Mouse (Mus musculus) CD4-positive, CD25-positive, alpha-beta regulatory T cell, adult 2 months (primary cell): ENCODE measurements around the gene Scamp1.

Source experiments
- DNase-seq: peaks from one replicate; pipeline ENCODE4 v3.0.0-alpha.2; 2012; ENCODE audit warnings: low read depth, low spot score

Gene Scamp1

DNA sequence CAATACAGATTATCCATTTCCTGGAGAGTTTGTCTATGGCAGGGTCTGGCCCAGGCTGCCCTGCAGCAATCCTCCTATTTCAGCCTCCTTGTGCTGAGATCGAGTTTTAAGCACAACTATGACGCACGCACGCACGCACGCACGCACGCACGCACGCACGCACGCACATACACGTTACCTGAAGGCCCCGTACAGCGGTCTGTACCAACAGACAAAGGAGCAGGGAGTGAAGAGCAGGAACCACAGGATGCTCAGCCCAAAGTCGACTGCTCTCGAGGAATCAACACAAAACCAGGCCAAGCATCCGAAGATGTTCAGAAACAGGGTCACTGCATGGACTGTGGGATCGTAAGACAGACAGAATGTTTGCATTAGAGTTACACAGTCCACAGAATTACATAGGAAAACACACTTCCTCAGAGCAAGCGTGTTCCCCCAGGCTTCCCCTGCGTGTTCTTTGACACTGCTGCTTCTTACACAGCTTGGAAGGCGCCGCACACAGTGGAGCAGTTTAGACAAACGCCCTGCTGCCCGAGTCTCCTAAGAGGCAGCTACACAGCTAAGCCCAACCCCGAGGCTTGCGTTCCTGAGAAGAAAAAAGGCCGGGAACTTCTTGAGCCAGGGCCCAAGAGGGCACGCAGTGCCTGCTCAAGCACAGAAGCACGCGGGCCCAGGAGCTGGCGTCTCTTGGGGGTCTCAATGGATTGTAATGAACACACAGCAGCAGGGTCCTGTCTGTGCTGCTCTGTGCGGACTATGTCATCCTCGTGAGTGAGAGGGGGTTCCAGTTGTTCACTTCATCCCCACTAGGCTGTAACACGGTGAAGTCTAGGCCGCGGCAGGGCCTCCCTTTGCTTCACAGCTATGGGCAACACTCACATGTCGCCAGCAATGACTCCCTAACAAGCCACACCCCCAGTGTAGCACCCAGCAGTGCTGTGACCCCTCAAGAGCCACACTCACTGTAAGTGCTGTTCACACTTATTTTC, 60.6 kb downstream of the Scamp1 start:
- no peak for DNase-seq

DNA sequence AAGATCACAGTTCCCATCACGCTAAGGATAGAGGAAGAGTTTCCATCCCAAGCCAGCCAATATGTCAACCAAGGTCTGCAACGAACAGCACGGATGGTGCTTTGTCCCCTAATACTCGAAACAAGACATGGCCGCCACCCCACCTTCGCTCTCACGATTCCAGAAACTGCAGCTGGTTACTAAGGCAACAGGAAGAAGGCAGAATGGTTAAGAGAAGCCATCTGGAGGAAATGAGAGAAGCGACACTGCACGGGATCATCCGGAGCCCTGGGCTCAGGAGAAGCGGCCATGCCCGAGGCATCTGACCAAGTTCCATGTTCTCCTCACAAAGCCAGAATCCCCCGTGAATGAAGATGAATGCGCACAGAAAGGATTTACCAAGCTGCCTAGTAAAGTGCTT, 62.0 kb downstream of the Scamp1 start:
- DNase-seq = no peak

DNA sequence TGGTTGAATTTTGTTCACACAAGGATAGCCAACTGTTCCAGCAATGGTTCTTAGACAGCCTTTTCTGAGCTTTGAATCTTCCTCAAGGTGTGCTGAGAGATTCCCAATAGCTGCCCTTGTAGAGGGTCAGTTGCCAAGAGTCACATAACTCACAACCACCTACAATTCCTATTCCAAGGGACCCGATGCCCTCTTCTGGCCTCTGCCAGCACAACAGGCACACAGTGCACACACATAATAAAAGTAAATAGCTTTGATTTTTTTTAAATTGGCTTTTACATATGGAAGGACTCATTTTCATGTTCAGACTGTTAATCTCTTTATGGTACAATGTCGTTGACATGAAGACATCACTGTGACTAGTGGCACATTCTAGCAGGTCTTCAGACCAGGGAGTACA, 72.9 kb downstream of the Scamp1 start:
- no peak for DNase-seq

DNA sequence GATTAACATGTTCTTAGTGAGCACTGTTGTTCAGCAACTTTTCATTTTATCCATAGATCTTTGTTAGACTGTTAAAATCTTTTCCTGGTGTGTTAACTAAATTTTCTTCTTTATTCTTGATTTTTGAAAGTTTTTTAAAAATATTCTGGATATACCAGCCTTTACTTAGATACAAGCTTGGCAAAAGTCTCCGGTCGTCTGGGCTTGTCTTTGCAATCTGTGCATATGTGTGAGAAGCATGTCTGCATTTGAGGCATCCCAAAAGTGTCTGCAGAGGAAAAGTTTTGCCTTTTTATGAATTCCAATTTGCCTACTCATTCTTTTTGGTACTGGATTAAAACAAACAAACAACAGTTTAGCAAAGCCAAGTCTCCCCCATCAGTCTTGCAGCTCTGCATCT, 73.5 kb downstream of the Scamp1 start:
- DNase-seq = no peak

DNA sequence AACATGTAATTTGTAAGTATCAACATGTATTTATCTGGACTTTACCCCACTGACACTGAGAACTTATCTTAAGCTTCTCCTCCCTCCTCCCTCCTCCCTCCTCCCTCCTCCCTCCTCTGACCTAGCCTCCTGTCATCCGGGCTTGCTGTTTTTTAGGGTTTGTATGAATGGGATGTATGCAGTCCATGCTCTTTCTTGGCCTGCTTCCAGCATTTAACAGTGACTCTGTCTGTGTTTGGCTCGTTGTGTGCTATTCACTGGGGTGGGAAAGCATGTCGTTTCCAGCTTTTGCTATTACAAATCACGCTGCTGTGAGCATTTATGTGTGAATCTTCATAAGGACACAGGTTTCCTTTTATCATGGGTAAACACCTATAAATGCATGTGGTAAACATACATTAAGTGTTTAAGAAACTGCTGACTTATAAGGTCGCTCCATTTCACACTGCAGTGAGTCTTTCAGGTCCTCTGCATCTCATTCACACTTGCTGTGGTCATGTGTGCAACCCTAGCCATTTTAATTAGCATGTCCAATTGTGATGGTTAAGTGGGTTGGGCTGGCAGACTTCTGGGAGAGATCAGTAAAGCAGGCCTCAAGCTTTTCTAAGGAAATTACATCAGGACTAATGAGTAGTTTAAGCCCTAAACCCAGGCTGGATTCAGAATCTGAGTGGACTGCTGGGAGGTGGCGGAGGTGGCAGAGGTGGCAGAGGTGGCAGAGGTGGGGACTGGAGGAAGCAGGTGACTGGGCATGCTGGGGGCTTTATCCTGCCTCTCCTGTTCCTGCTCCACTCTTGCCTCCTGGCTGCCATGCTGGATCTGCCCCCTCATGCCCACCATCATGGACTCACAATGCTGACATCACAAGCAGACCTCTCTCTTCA, 74.2 kb downstream of the Scamp1 start:
- no peak for DNase-seq

DNA sequence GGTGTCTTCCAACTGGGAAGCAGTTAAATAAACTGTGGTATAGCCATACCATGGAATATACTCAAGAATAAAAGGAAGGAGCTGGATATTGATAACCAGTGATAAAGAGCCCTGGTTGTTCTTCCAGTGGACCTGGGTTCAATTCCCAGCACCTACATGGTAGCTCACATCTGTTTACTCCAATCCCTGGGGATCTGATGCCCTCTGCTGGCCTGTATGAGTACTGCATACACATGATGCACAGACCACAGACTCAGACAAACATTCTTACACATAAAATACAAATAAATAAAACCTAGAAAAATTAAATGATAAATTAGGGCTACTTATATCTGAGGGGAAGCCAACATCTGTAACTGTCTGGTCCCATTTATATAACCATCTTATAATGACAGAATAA, 76.8 kb downstream of the Scamp1 start:
- peak; percentile 19 for DNase-seq

DNA sequence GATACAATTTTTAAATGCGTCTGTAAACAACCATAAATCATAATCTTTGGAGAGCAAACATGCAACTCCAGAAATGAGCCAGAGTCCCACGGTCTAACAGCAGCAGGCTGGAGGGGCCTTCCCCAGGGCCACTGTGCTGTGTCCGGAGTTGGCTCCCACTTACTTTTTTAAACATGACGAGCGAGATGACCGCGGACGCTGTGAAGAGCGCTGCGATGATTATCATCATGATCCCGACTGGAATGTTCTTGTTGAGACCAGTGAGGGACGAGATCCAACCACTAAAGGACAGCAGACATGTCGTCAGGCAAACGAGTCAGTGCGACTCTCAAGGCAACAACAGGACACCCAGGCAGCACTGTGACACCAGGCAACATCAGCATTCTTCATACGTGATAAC, 77.7 kb downstream of the Scamp1 start:
- no peak for DNase-seq

DNA sequence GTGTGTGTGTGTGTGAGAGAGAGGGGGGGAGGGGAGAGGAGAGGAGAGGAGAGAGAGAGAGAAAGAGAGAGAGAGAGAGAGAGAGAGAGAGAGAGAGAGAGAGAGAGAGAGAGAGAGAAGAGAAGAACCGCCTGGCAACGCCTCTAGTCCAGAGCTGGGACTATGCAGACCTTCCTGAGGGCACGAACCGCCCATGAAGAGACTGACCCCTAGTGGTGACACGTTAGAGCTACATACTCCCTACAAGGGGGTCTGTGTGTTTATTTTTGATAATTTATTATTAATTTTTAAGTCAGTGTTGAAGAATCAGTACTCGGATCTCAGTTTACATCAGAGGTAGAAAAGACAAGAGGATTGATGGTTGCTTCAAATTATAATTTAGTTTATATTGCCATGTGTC, 80.4 kb downstream of the Scamp1 start:
- peak; percentile 62 for DNase-seq

DNA sequence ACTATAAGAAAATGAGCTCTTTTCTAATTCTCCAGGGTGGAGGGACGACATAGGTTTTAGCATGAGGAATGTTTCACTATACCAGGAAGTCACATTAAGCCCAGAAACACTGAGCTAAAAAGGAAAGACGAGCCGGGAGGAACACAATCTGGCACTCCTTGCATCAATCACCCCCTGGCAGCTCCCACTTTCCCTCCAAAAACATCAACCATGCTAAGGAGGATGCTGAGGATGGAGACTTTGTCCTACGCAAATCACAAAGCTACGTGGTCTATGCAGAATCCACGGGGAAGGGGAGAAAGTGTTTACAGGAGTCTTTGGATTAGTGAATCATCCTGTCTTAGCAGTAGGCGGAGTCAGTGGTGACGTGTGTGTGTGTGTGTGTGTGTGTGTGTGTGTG, 85.8 kb downstream of the Scamp1 start:
- no peak for DNase-seq

DNA sequence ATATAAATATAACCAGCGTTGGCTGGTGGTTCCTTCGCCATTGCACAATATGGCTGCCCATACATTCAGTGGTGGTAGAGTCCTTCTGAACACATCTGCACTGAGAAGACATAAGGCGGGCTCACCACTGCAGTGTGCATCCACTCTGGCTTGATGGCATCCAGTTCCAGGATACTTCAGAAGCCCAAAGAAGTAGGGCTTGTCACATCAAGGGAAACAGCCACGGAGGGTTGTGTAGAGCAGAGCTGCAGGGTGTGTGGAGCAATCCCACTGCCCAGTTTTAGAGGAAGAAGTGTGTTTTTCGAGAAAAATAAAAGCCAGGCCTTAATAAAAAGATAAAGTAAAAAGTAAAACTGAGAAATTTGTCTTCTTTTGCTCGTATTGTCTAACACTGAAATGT, 87.0 kb downstream of the Scamp1 start:
- no peak for DNase-seq

DNA sequence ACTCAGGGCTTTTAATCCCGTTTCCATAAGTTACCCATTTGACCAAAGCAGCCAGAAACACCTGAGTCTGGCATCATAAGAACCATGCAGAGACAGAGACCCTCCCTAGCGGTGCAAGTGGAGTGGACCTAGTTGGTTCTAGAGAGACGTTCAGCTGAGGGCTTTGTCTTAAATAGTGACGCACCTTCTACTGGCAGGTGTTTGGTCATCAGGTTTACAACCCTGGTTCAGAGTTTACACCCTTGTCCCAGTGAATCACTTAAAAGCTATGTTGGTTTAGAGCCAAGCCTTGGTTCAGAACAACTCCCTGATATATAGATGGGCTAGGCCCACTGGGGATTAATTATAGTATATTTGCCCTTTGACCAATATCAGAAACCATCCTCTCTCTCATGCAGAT, 92.4 kb downstream of the Scamp1 start:
- no peak for DNase-seq

DNA sequence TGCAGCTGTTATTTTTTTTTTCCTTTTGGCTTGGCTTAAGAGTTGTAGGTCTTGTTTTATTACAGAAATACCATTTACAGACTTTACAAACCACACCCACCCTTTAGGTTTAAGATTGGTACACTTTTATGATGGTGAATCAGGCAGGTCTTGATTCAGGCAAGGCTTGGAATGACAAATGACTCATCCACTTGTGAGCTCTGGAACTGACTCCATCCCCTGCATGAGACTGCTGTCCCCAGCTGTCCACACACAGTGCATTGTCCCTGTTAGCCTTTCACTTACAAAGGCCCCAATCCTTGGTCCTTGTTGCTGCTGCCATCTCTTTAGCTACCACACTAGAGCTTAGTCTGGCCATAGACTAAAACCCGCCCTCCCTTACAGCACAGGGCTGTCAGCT, 95.3 kb downstream of the Scamp1 start:
- no peak for DNase-seq

DNA sequence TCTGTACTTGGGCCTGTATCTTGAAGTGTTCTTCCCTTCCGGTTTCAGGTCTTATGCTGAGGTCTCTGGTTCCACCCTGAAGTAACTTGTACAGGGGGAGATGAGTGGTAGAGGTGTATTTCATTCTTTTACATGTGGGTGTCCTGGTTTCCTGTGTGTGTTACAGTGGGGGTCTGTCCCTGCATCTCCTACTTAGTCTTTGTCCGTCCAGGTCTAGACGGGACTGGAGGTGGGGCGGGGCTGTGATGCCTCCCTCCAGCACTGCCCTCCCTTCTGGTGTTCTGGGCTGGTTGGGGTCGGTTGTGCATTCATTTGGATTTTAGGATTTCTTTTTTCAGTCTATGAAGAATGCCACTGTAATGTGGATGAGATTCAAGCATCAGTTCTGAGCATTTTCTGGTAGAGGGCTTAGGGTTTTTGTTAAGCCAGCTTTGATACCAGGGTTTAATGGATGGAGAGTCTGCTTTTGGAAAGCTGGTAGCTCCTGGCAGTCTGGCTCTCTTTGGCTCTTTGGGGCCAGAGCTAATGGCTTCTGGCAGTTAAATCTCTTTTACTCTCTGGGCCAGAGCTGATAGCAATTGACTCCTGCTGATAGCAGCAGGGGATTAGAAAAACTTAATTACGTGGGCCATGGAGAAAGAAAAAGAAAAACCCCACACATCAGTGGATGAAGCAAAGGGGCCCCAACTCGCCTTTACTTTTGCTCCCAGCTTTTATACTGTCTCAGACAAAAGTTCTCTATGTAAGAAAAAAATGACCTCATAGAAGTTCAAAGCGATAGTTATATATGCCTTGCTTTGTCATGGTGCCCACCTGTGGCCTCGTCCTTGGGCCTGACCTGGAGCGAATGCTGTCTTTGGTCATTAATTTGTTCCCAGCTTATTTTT, 97.2 kb downstream of the Scamp1 start:
- no peak for DNase-seq

DNA sequence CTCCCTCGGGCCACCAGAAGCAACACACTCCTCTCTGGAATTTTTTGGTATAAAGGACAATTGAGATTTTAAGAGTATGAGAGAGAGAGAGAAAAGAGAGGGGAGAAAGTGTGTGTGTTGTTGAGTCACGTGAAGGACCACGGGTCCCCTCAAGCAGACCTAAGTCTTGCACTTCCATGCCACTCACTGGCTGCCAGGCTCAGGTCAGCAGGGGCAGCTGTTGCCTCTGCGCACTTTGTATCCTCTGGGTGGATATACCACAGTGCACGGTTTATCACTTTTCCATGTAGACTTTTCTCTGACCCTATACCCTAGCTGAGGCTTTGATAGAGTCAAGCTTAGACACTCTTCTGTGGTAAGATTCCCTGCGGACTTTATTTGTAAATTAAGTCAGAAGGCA, 100.0 kb downstream of the Scamp1 start:
- DNase-seq = no peak

DNA sequence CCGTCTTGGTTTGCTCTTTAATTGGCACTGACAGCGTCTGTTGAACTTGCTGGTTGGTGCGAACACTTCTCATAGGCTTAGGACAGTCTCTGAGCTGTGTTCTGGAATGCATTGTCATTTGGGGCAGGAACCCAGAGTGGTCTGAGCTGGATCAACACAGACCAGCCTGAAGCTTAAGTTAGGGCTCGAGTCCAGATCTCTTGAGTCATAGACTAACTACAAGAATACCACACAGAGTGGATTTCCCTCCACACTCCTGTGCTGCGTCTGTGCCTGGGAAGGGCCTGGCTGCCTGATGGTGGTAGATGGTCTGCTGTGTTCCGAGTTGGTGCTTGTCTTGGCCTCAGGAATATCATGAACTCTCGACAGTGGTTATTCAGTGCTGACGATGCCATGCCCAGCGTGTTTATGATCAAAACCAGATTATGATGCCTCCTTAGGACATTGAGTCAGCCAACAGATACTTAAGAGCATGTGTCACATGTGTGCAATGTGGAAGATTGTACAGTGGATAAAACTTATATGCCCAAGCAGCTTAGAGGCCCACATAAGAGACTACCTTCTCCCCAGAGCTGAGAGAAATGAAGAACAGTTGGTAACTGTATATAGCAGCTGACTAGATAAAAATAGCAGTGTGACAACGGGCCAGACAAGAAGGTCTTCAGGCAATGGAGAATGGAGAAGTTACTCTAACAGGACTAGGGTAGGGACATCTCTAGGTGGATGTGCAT, 100.8 kb downstream of the Scamp1 start:
- DNase-seq = no peak

DNA sequence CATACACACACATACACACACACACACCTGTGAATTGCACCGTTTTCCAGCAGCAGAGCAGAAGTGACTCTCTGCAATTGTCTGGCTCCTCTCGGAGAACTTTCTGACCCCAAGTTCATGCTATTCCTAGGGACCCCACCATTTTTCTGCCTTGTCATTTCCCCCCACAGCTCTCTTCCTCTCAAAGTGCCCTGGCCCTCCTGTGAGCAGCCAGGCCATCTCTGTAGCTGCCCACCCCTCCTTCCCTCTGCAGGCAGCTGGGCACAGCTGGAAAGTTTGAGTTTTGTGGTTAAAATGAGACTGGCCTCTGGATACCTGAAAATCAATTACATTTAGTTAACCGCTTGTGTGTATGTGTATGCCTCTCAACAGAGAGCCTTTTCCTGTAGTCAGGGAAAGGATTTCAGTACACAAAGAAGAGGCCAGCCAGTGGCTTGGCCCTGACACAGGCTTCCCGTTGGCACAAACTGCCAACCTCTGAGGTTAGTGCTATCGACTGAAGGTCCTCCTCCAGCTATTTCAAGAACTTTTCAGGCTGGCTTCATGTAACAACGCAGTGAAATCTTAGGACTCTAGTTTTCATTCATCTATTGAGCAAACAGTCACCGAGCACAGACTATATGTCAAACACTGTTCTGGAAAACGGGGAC, 102.2 kb downstream of the Scamp1 start:
- no peak for DNase-seq

DNA sequence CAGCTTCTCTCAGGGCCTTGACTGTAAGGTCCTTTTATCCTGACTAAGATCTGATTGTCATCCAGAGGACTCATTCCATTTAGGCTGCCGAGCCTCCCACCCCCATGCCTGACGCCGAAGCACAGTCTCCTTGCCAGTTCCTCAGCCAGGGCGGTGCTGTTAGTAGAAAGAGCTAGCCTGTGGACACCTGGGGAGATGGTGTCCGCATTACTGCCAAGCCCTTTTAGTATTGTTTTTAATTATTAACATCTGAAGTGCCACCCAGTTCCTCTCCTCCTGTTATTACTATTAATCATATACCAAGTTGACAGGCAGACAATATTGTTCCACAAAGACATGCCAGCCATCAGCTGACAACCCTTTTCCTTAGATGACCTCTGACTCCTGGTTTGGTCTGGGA, 103.6 kb downstream of the Scamp1 start:
- no peak for DNase-seq

DNA sequence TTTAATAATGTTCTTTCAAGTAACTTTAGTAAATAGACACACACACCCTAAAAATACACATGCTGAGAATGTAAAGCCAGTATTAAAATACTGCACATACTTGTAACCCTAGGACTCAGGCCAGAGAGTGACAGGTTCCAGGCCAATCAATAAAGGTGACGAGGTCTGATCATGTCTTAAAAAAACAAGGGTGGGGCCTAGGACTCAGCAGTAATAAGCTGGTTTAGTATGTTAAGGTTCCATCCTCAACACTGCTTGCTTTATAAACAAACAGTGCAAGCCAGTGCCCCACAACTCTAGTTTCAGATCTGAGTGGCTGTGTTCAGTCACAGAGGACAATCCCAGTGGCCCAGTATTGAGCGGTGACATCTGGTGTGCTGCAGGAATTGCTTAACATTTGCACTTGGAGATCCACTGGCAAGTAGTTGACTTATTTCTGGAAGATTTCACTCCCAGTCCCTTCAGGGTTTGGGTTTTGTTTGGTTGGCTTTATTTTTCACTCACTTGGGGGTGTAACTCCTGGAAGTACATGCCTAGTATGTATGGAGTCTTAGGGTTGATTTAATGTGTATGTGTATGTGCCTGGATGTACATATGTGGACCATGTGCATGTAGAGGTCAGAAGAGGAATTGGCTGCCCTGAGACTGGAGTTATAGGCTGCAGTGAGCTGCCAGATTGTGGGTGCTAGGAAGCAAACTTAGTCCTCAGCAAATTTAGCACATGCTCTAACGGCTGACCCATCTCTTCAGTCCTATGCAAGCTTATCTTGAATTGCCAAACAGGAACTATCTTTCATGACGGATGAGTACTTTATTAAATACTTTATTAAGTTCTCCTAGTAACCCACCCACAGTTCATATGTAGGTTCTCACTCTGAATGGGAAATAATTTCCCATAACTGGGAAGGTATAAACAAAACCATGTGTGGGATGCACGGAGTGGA, 104.9 kb downstream of the Scamp1 start:
- DNase-seq = no peak

DNA sequence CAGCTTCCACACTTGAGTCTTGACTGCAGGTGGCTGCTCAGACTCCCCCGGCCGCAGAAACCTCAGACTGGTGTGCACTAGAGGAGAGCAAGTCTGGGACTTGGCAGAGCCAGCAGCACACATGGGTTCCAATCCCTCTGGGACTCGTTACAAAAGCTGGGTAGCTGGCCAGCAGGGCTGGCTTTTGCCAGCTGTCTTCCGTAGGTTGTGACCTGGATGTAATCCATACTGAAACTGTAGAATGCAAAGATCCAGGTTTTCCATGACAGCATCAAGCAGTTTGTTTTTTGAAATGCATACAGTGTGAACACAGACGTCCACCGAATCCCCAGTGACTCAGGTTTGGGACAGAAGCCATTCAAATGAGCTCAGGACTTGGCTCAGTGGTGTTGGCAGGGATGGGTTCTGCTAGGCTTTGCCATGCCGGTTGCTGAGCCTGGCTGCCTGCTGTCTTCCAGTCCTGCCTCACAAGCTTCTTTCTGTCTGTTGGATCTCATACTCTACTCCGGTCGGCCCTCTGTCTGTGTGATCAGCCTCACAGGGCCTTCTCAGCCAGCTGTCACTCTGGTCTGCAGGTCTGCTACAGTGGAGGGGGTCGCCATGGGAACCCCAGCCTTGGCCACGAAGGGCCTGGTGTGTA, 107.1 kb downstream of the Scamp1 start:
- DNase-seq = no peak
